Mouse (Mus musculus): ENCODE measurements at regions not wholly inside any gene's neighbourhood (a gene's known extent, or its start where the extent isn't known, plus 50 kb on each side); places are given as distances from the start of the nearest gene placed in this dataset.

GRCm38 (mm10) chr10:96534547-96535124 is 82.2 kb upstream of the Btg1 start:
- no peak overlapping the region for H3K4me3 ChIP-seq (replicated peaks)
- no peaks in the 10 kb centered on the region for H3K9me3 ChIP-seq (ENCODE audit: control insufficient read depth, low read length)
- no peaks in the 10 kb centered on the region for H3K4me1 ChIP-seq (ENCODE audit: control insufficient read depth)
- no peaks in the 10 kb centered on the region for H3K27me3 ChIP-seq (ENCODE audit: control insufficient read depth)
- H3K36me3 ChIP-seq (ENCODE audit: control insufficient read depth) = no peaks in the 10 kb centered on the region
- TF ChIP-seq TAL1 (IDR thresholded peaks at IDR 0.05; ENCODE audit: low read length) (no peak), GATA1 (IDR thresholded peaks at IDR 0.05; ENCODE audit: low read length) (no peak)

GRCm38 (mm10) chr10:96535461-96535860 is 81.3 kb upstream of the Btg1 start:
- Histone ChIP-seq H3K27me3 (ENCODE audit: control insufficient read depth) (no peaks in the 10 kb centered on the region), H3K4me1 (ENCODE audit: control insufficient read depth) (no peaks in the 10 kb centered on the region), H3K9me3 (ENCODE audit: control insufficient read depth, low read length) (peaks cover 1% of the 10 kb centered on the region; the same call in 1 of the 2 replicates), H3K4me3 (replicated peaks) (no peak overlapping the region), H3K36me3 (ENCODE audit: control insufficient read depth) (no peaks in the 10 kb centered on the region)
- no peak for TF ChIP-seq GATA1 (IDR thresholded peaks at IDR 0.05; ENCODE audit: low read length)
- TF ChIP-seq TAL1 (IDR thresholded peaks at IDR 0.05; ENCODE audit: low read length) = no peak

DNA sequence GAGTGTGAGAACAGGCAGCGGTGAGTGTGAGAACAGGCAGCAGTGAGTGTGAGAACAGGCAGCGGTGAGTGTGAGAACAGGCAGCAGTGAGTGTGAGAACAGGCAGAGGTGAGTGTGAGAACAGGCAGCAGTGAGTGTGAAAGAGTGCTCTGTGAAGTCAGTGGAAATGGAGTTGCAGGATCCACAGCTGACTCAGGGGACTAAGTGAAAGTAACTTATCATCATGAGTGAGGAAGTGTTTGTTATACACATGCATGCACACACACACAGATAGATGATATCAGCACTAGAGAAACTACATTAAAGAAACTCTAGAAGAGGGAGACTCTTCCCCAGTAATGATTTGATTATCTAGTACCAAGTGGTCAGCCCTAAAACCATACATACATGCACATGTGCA is 76.0 kb upstream of the Btg1 start:
- no peak overlapping the region for H3K4me3 ChIP-seq (replicated peaks)
- TF ChIP-seq TAL1 (IDR thresholded peaks at IDR 0.05; ENCODE audit: low read length) (no peak), GATA1 (IDR thresholded peaks at IDR 0.05; ENCODE audit: low read length) (no peak)
- no peaks in the 10 kb centered on the region for H3K27me3 ChIP-seq (ENCODE audit: control insufficient read depth)
- H3K9me3 ChIP-seq (ENCODE audit: control insufficient read depth, low read length) = peaks cover 5% of the 10 kb centered on the region; the same call in 1 of the 2 replicates
- H3K36me3 ChIP-seq (ENCODE audit: control insufficient read depth) = no peaks in the 10 kb centered on the region
- H3K4me1 ChIP-seq (ENCODE audit: control insufficient read depth) = no peaks in the 10 kb centered on the region

GRCm38 (mm10) chr10:96545312-96545711 is 71.5 kb upstream of the Btg1 start:
- no peak for TF ChIP-seq GATA1 (IDR thresholded peaks at IDR 0.05; ENCODE audit: low read length)
- no peak for TF ChIP-seq TAL1 (IDR thresholded peaks at IDR 0.05; ENCODE audit: low read length)
- Histone ChIP-seq H3K36me3 (ENCODE audit: control insufficient read depth) (no peaks in the 10 kb centered on the region), H3K4me3 (replicated peaks) (no peak overlapping the region)

DNA sequence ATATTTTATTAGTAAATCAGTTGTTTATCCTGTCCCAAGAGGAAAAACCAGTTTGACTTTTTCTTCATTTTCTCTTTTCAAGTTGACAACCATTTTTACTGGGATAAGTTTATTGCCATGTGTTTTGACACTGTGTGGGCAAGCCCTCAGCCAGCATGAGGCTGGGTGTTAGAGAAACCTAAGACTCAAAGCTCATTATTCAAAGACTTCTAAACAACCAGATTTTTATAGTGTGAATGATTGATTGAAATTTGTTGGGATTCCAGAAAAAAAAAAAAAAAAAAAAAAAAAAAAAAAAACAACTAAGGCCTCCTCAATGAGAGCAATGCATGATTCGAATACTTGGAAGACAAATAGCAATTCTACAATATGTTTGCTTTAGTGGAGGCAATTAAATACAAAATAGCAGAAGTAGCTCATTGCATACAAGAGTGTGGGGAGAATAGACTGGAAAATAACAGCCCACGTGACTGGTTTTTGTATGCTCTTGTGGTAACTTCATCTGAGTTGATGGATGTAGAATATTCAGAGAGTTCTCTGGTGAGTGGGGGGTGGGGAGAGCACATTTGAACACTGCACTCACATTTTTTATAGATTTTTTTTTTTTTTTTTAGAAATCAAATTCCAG is 70.9 kb upstream of the Btg1 start:
- H3K9me3 ChIP-seq (ENCODE audit: control insufficient read depth, low read length) = no peaks in the 10 kb centered on the region
- no peaks in the 10 kb centered on the region for H3K36me3 ChIP-seq (ENCODE audit: control insufficient read depth)
- TF ChIP-seq TAL1 (IDR thresholded peaks at IDR 0.05; ENCODE audit: low read length) (no peak), GATA1 (IDR thresholded peaks at IDR 0.05; ENCODE audit: low read length) (no peak)

More at GRCm38 (mm10) chr10:96545312-96545711, 71.5 kb upstream of the Btg1 start:
- H3K9me3 ChIP-seq (ENCODE audit: control insufficient read depth, low read length) = peaks cover 5% of the 10 kb centered on the region; the same call in 1 of the 2 replicates
- no peaks in the 10 kb centered on the region for H3K4me1 ChIP-seq (ENCODE audit: control insufficient read depth)
- H3K27me3 ChIP-seq (ENCODE audit: control insufficient read depth) = no peaks in the 10 kb centered on the region

DNA sequence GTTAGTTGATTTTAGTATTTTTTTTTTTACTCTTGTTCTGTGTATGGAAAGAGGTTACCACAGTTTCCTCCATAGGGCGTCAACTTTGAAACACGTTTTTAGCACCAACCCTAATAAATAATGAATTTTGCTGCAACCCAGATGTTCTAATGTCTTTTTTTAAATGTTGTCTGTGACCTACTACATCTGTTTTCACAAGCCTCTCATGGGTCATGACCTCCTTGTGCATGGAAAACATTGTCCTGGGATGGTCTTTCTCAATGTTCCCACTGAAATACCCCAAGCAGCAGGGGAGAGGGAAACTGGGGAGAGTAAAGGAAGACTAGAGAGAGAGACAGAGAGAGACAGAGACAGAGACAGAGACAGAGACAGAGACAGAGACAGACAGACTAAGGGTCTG is 67.2 kb upstream of the Btg1 start:
- Histone ChIP-seq H3K4me3 (replicated peaks) (no peak overlapping the region), H3K9me3 (ENCODE audit: control insufficient read depth, low read length) (no peaks in the 10 kb centered on the region), H3K4me1 (ENCODE audit: control insufficient read depth) (no peaks in the 10 kb centered on the region), H3K36me3 (ENCODE audit: control insufficient read depth) (no peaks in the 10 kb centered on the region), H3K27me3 (ENCODE audit: control insufficient read depth) (no peaks in the 10 kb centered on the region)
- TF ChIP-seq TAL1 (IDR thresholded peaks at IDR 0.05; ENCODE audit: low read length) (no peak), GATA1 (IDR thresholded peaks at IDR 0.05; ENCODE audit: low read length) (no peak)

More for the DNA sequence above, 70.9 kb upstream of the Btg1 start:
- H3K4me3 ChIP-seq (replicated peaks) = no peak overlapping the region
- no peaks in the 10 kb centered on the region for H3K4me1 ChIP-seq (ENCODE audit: control insufficient read depth)
- H3K27me3 ChIP-seq (ENCODE audit: control insufficient read depth) = no peaks in the 10 kb centered on the region

GRCm38 (mm10) chr10:96550266-96550665 is 66.5 kb upstream of the Btg1 start:
- Histone ChIP-seq H3K9me3 (ENCODE audit: control insufficient read depth, low read length) (no peaks in the 10 kb centered on the region), H3K4me1 (ENCODE audit: control insufficient read depth) (no peaks in the 10 kb centered on the region), H3K36me3 (ENCODE audit: control insufficient read depth) (no peaks in the 10 kb centered on the region), H3K4me3 (replicated peaks) (no peak overlapping the region), H3K27me3 (ENCODE audit: control insufficient read depth) (no peaks in the 10 kb centered on the region)
- TF ChIP-seq GATA1 (IDR thresholded peaks at IDR 0.05; ENCODE audit: low read length) (no peak), TAL1 (IDR thresholded peaks at IDR 0.05; ENCODE audit: low read length) (no peak)

- Histone ChIP-seq H3K36me3 (ENCODE audit: control insufficient read depth) (no peaks in the 10 kb centered on the region), H3K9me3 (ENCODE audit: control insufficient read depth, low read length) (peaks cover 5% of the 10 kb centered on the region), H3K4me3 (replicated peaks) (no peak overlapping the region), H3K4me1 (ENCODE audit: control insufficient read depth) (no peaks in the 10 kb centered on the region), H3K27me3 (ENCODE audit: control insufficient read depth) (no peaks in the 10 kb centered on the region)
- no peak for TF ChIP-seq GATA1 (IDR thresholded peaks at IDR 0.05; ENCODE audit: low read length)
- no peak for TF ChIP-seq TAL1 (IDR thresholded peaks at IDR 0.05; ENCODE audit: low read length)
Measured at GRCm38 (mm10) chr10:96557336-96557735, 59.5 kb upstream of the Btg1 start.

- H3K9me3 ChIP-seq (ENCODE audit: control insufficient read depth, low read length) = peaks cover 5% of the 10 kb centered on the region
- no peaks in the 10 kb centered on the region for H3K36me3 ChIP-seq (ENCODE audit: control insufficient read depth)
- no peaks in the 10 kb centered on the region for H3K27me3 ChIP-seq (ENCODE audit: control insufficient read depth)
- H3K4me1 ChIP-seq (ENCODE audit: control insufficient read depth) = no peaks in the 10 kb centered on the region
- no peak overlapping the region for H3K4me3 ChIP-seq (replicated peaks)
- TF ChIP-seq GATA1 (IDR thresholded peaks at IDR 0.05; ENCODE audit: low read length) = no peak
- no peak for TF ChIP-seq TAL1 (IDR thresholded peaks at IDR 0.05; ENCODE audit: low read length)
Measured at GRCm38 (mm10) chr10:96565343-96565742, 51.5 kb upstream of the Btg1 start.
